Mouse (Mus musculus) spleen, postnatal 36 days (tissue): ENCODE data around the gene Cd300ld5.
"Not testable (repeated sequence)": the region's sequence is repeated elsewhere in the genome, so short reads cannot be mapped to it uniquely, and the experiment has no call there.

Experiments
- DNase-seq, 2 experiments: peaks; one replicate each; pipeline ENCODE4 v3.0.0; 2022; ENCODE audit warnings: low spot score in 2 of 2, mixed read lengths in 1 of 2

Cd300ld5 gene

DNA sequence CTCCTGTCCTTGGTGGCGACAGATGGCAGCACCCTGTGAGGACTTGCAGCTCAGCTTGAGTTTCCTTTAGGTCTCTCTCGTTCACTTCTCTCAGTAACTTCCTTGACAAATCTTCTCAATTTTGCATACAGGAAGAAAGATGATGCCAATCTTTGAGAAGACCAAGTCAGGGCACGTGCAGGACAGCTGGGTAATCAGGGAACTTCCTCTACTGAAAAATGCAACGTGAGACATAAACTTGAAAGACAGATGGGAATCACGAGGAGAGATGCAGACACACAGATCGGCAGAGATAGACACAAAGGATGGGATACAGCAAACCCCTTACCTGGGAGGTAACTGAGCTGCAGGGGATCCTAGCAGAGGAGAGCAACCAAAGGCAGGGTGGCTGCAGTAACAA is at the start of gene Cd300ld5:
Gene Cd300ld5 (minus strand): TSS at position 101 of the 400 bp plus-strand sequence.
- DNase-seq, result not testable (repeated sequence)

DNA sequence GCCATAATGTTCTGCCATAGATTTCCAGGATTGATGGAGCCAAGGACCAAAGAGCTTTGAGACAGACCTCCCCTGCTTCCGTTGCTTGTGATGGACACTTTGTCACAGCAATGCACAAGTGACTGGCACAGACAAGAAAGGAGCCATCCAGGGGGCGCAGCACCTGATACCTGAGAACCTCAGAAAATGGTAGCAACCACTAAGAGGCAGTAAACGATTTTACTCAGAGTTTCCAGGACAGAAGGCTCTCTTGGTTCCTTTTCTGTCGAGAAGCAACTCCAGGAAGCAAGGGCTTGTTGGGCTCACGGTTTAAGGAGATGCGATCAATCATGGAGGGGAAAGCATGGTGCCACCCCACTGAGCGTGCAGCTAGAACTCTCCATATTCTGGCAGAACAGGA is 48.6 kb upstream of the Cd300ld5 start:
- DNase-seq, result no peak

DNA sequence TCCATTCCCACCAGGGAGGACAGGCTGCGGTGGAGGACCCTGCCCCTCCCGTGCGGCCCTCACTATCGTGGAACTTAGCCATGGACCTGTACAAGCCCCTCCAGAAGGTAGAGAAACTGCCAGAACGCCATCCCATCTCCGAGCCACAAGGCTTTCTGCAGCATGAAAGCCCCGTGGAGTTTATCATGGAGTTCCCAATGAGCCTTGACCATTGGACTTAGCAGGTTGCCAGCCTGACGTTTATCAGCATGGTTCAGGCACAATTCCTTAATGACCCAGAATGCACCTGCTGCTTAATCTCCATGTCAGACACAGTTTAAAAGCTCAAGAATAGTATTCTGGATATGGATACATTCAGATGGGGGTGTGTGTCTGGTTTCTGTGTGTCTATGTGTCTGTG is 47.5 kb upstream of the Cd300ld5 start:
- DNase-seq, result no peak

DNA sequence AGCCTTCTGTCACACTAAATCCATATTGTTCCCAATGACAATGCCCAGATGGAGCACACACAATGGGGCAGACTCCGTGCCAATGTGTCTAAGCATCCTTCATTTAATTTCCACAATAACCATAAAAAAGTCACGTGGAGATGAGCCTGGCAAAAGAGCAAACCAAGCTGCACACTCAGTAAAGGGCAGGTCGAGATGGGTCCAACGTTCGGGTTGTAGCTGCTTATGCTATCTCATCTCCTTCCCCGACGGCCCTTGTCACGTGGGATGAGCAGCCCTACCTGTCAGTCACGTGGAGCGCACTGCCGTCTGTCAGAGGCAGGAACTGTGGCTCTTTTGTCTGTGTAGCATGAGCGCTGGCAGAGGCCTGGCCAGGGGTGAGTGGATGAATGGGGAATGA is 47.0 kb upstream of the Cd300ld5 start:
- DNase-seq, result no peak

DNA sequence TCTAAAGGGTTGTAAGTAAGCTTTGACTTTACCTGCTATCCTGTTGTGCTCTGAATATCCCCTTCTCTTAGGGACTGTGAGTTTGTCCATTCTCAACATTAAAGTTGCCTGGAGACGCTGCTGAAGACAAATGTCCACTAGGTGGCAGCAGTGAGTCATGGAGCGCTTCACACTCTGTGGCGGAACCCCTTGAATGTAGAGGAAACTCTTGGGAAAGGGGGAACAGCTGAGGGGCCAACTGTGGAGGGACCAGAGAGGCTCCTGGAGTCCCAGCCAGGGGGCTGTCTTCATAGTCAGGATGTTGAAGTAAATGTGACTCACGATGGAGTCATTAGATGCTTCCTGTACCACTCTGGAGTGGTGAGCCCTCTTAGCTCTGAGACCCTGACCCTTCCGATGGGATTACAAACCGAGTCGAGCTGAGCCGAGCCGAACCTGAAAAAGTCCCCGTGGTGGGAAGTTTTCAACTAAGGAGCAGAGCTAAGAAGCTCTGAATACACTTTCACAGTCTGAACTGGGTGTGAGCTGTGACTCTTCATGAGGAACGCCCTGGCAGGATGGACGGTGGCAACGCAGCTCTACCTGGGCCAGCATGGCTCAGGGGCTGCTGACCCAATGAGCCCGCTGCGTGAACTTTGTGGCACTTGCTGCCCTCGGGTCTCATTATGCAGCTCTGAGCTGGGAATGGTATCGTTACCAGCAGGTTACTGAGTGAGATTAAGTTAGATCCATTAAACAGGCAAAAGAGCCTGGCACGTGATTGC is 46.0 kb upstream of the Cd300ld5 start:
- peak; percentile 48 to 59 for DNase-seq

DNA sequence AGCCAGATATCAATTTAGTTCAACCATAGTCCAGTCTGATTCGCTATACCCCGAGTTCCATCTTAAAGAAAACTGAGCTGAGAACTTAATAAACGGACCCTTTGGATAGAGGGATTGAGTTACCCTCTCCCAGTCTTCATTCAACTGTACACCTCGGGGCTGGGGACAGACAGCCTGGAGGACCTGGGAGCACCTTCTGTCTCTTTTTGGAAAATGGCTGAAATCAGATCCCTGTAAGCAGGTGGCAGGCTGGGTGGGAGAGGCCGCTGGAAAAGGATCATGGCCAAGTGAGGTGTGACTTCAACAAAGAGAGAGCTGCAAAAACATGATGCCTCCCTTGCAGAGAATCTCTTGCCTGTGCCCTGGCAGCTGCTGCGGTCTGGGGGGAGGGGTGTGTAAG is 44.6 kb upstream of the Cd300ld5 start:
- DNase-seq, result no peak

DNA sequence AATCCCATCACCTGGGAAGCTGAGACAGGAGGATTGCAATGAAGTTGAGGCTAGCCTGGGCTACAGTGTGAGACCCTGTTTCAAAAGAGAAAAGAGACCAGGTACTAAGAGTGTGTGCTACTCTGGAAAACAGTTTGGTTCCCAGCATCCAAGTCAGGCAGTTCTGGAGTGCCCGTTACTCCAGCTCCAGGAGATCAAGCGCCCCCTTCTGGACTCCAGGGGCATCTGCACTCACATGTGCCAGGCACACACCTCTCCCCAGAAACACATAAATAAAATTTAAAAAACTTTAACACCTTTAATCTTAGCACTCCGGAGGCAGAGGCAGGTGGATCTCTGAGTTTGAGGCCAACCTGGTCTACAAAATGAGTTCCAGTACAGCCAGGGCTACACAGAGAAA is 43.8 kb upstream of the Cd300ld5 start:
- no peak for DNase-seq

DNA sequence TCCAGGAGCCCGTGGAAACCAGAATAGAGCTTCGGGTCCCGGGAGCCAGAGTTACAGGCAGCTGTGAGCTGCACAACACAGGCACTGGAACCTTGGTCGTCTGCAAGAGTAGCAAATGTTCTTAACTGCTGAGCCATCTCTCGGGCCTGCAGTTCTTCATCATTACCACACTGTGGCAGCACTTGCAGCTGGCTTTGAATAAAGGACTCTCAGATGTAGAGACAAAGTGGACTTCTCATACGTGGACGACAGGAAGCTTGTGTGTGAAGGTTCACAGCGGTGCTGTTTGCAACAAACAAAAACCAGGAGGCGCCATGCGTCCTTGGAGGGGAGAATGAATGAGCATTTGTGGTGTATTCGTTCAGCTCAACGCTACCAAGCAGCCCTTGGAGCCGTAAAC is 43.3 kb upstream of the Cd300ld5 start:
- peak; percentile 31 to 36 for DNase-seq

DNA sequence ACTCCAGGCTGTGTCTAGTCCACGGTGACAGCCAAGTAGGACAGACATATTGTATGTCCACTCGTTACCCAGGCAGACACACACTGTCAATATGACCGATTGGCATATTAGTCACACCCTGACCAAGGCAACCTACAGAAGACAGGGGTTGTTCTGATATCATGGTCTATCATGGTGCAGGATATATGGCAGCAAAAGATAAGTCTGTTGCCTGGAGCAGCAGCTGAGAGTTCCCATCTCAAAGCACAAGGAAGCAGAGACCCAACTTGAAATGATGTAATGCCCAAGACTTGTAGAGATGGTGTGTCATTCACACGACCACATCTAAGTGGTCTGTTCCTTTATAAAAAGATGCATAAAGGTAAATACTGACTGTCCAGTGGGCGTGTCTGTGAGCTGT is 41.1 kb upstream of the Cd300ld5 start:
- no peak for DNase-seq

DNA sequence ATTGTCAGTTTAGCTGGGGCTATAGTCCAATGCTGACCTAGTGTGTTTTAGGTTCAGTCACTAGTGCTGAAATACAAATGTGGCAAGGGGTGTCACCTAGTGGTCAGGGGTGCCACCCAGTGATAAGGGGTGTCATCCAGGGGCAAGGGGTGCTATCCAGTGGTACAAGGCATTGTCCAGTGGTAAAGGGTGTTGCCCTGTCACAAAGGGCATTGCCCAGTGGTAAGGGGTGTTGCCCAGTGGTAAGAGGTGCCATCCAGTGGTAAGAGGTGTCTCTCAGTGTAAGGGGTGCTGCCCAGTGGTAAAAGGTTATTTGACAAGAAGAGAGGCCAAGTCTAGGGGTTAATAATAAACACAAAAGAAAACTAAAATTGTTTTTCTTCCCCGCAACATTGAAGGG is 39.9 kb upstream of the Cd300ld5 start:
- DNase-seq, result no peak

DNA sequence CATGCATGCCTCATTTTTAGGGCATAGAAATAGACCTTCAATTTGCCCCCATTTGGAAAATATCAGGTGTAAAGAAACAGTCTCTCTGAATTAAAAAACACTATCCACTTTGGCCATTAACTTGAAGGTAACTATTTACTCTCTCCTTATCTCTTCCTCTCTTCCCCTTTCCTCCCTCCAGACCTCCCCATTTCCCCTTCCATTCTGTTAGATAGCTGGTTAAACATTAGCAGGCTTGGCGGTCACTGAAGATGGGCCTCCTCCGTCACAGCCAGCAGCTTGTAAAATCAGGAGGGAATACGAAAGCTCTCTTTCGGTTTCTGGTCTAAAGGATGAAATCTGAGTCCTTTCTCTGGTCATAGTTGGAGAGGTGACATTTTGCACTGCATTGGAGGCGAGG is 38.3 kb upstream of the Cd300ld5 start:
- DNase-seq, result no peak

DNA sequence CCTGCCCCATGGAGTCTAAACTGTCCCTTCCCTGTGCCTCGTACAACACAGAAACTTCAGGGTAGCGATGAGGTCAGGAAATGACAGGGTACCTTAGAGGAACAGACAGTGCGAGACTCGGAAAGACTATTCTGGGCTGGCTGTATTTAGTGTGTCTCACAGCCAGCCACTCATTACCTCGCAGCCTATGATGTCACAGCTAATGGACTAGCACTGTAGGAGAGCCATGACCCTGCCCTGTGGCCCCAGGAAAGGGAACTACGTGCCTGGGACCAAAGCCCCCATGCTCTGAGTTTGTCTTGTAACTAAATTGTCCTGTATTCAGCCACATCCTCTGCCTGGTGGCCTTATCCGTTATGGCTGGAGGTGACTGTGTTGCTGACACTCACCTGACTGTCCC is 37.8 kb upstream of the Cd300ld5 start:
- DNase-seq, result no peak

DNA sequence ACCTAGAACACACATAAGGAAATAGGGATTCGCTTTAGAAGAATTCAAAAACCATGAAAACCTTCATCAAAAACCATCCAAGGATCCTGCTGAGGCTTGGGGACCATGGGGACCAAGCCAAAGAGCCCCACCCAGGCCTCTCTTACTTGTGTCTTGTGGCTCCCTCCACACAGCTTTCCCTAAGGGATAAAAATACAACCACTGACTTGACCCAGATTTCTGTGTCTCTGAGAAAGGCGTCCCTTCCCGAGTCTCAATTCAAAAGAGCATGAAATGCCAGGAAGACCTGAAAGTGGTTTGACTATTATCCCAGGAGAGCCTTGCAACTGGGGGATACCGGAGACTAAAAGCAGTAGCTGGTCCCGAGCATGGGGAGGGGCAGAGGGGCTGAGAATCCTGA is 35.4 kb upstream of the Cd300ld5 start:
- DNase-seq, result no peak

DNA sequence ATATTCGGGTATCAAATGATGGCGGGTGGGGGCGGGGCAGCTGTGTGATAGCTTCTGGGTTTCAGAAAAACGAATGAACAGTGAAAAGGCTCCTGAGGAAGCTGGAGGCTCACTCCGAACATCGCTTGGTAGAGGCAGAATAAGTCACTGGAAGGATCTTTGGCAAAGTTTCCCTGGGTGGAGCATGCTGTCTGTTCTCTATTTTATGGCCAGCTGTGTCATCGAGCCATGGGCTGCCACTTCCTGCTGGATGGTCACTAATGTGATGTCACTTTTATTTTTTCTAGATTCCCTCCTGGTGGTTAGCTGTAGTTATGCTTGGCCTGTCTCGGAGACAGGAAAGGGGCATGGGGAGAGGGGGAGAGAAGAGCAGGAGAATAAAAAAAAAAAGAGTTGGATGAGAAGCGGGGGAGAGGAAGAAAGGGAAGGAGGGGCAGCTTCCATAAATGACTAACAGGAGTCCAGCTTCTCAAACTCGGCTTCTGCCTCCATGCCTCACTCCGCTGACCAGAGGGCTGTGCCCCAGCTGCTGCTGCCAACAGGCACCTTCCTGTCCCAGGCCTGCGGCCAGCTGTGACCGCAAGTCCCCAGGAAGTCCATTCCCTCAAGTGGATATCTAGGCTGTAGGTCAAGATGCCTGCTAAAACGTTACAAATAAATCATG is 34.2 kb upstream of the Cd300ld5 start:
- no peak for DNase-seq

DNA sequence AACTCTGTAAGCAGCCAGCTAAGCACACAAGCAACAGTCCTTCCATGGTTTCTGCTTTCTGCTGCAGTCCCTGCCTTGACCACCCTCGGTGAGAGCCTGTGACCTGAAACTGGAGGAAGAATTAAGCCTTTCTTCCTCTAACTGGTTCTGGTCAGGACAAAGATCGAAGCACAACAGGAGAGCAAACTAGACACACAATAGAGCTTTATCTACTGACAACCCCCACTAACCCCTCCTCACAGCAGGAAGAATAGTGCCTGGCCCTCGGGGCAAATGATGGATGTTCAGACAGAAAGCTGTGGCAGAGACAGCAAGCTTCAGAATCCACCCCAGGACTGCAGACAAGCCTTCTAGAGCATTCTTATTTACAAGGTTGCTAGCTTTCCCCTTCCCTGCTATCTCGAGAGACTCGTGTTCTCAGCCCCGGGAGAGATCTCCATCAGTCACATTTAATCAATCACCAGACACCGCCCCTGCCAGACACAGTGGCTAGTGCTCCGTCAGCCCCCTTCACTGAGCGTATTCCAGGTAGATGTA is 33.5 kb upstream of the Cd300ld5 start:
- no peak for DNase-seq

DNA sequence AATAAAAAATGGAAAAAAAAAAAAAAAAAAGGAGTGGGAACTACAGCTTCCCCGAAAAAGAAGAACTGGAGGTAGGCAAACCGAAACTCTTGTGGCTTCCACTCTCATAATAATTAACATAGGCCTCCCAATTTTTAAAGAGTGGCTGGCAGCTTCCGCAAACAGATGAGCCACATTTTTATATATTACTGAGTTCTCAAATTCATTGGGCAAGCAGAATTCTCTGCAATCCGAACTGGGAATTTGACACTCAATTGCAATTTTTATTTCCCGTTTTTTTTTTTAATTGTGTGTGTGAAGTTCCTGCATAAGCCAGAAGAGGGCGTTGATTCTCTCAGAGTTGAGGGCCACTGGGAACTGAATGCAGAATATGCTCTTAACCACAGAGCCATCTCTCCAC is 29.2 kb upstream of the Cd300ld5 start:
- DNase-seq, result peak in 1 of 2 experiments; percentile 20

DNA sequence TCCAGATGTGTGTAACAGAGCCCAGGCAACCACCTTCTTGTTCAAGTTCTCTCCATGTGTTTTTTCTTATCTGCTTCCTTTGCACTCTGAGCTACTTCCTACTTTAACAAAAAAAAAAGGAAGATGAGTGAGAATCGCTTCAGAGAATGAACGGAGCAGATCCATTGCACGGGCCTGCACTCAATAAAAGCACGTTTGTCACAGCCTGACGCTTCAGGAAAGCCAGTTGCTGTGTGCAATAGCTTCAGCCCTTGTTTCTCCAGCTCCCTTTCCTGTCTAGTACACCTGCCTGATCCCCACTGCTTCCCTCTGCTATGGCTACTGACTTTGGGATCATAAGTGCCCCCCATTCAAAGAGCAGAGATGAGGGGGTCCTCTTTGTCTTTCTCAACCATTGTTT is 24.5 kb upstream of the Cd300ld5 start, which contains the start of gene Cd300e:
Gene Cd300e (minus strand): TSS at position 101 of the 400 bp plus-strand sequence.
- DNase-seq, result no peak

DNA sequence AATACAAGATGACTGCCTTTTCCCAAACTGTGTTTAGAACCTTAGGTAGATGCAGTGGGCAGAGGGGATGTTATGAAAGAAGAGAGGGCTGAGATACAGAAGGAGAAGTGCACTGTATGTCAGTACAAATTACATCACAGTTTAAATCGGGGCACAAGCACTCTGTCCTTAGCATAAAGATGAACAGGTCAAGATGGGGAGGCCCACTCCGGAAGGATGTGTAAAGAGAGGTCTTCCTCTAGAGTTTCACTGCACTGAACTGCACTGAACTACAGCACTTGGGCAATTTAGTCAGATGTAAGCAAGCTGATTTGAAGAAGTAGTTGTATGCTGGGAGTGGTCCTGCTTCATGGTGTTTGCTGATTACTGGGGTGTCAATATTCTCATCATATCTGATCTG is 22.2 kb upstream of the Cd300ld5 start:
- no peak for DNase-seq

DNA sequence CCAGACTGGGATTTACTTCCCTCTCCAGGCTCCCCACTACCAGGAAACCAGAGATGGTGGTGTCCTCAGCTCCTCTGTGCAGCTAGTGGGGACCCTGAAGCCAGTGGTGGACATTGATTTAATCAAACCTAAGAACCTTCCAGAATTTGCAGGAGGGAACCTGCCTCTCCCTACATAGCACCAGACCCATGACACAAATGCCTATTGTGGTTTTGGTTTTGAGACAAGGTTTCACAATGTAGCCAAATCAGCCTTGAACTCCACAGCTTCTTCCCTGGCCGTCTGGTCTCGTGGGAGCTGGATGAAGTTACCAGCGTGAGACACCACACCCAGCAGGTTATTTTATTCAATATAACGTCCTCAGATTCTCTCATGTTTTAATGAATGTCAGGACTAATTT is 21.1 kb upstream of the Cd300ld5 start:
- DNase-seq, result no peak

DNA sequence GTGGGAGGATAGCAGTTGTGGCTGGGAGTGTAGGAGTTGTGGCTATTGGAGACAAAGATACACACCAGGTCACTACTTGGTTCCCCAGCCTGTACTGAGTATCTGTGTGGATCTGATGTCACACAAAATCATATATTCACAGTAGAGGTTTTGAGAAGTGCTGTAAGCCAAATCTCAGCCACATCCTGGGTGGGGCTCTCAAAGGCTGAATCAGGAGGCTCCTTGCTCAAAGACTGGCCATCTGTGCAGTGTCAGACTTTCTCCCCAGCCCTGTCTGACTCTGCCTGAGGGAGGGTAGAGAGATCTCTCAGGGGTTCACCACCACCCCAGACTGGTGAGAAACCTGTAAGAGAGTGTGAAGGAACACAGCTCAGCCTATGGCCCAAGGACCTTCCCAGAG is 17.0 kb upstream of the Cd300ld5 start:
- no peak for DNase-seq

DNA sequence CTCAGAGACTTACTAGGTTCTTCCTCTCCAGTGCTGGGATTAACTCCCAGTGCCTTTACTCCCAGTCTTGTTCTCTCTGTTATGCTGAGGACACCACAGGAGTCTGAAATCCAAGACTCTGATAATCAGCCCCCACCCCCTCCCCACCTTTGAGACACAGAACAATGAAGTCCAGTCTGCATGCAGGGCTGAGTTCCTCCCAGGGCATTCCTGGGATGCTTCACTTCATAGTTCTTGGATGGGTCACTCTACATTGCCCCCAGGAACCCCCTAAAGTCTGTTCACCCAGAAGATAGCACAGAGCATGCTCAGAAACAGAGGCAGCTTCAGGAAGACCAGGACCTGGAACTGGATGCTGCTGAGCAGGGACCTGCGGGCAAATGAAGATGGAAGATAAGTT is 15.4 kb upstream of the Cd300ld5 start:
- DNase-seq, result no peak

DNA sequence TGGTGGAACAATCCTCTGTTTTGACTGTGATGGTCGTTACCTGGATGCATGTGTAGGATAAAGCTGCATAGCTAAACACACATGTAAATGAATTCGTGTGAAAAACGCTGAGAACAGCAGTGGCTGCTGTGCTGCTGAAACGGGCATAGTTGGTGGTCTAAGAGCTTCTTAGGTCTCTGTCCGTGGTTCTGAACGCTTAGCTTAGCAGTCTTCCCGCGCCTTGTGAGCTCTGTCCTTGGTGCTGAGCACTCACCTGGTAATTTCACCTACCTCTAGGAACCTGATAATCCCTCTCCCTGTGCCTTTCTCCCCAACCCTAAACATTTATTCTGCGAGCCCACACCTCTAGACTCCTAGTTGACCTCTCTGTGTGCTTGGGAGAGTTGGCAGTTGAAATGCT is 14.6 kb upstream of the Cd300ld5 start:
- no peak for DNase-seq

DNA sequence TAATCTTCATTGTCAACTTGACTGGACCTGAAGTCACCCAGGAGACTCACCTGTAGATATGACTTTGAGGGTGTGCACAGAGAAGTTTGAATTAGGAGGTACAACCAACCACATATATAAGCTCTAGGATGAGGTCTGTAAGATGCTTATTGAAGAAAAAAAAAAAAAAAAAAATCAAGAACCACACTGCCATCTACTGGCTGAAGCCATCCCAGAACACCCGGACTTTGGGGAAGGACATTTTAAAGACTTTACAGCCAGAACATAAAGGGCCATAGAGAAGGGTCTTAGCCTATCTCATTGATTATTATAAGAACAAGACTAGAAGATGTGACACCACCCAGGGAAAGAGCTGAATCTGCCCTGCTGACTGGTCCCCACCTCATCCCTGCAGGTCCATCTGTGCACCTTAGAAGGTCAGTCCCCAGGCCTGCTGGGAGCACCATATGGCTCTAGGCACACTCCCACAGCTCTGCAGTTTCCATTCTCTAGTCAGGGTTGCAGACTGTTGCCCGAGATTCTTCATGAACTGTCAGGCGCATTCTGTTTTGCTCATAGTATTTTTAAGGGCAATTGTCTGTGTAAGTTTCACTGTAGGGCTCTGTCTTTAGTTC is 11.8 kb upstream of the Cd300ld5 start:
- no peak for DNase-seq
